Mouse (Mus musculus) olfactory bulb, adult 2 months (tissue): ENCODE results near the gene Krt20.

Source experiments
- CTCF ChIP-seq: fragments of 200-500 bp; IDR thresholded peaks from 2 replicates; pipeline ENCODE4 v1.5.1; 2012; ENCODE audit warnings: low read depth, mild to moderate bottlenecking, low read length, moderate library complexity; ENCODE audit not compliant: insufficient read depth
- POLR2A ChIP-seq: fragments of 200-500 bp; IDR thresholded peaks from 2 replicates; pipeline ENCODE4 v1.6.1; 2012; ENCODE audit warnings: mild to moderate bottlenecking, low read depth, low read length, moderate library complexity; ENCODE audit not compliant: insufficient read depth

DNA sequence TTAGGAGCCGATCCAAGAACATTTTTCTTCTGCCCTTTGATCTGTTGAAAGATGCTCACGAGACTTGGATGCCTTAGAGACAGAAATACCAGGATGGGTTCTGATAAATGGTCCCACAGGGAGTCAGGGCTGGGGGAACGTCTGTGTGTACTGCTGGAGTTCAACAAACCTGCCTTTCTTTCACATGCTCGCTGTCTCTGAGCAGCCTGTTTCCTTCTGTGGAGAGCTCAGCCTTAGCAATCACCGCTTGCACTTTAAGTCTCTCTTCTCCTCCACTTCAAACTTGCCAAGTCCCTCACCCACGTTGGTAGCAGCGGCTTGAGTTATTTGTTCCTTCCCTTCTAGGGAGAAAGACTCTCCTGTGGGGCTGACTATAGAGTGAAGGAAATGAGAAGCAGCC is 28.4 kb upstream of the Krt20 start:
- TF ChIP-seq CTCF (no peak), POLR2A (no peak)
